Mouse (Mus musculus): ENCODE results near the gene Sik3. TPM values are rescaled to one million over a fixed set of nuclear protein-coding genes. Genes with fewer than 3 reads are reported as not detected.

Sik3 gene
- total and polyA plus RNA-seq, 2 experiments from 2014 or later, result 12.5 to 38.4 TPM

DNA sequence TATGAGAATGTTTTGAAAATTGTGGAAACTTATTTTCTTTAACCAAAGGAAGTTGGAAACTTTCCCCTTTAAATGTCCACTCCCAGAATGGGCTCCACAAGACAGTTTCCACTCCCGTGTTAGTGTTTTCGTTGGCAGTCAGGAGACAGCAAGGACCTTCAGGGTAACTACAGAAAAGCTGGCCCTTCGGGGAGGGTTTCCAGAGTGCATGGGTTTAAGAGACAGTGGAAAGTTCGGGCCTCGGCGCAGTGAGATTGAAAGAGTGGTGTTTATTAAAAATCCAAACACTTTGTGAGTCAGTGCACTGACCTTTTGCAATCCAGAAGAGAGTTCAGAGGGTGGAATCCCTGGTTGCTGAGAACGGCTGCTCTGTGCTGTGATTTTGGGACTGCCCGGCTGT is 150.8 kb downstream of the Sik3 start:
- Histone ChIP-seq H3K27ac (ENCODE audit: low read depth, low read length) (no peak overlapping the region), H3K4me1 (ENCODE audit: insufficient read depth, low read length) (no peaks in the 10 kb centered on the region), H3K9me3 (ENCODE audit: low read length) (no peaks in the 10 kb centered on the region), H3K4me3 (ENCODE audit: low read depth, low read length) (no peak overlapping the region), H3K27me3 (ENCODE audit: insufficient read depth, low read length) (no peaks in the 10 kb centered on the region), H3K4me2 (ENCODE audit: low read depth, low read length, poor library complexity, severe bottlenecking) (no peak overlapping the region), H3K9ac (replicated peaks; ENCODE audit: low read length, poor library complexity, severe bottlenecking) (no peak overlapping the region), H3K36me3 (ENCODE audit: insufficient read depth, low read length) (no peaks in the 10 kb centered on the region)
- no peak for TF ChIP-seq CTCF (IDR thresholded peaks at IDR 0.05)
- DNase-seq (ENCODE audit: low spot score), result no peak
- WGBS, result 78% methylated on average over 8 of the region's 8 CpGs
- ATAC-seq (ENCODE audit: low FRiP score), result no peak

DNA sequence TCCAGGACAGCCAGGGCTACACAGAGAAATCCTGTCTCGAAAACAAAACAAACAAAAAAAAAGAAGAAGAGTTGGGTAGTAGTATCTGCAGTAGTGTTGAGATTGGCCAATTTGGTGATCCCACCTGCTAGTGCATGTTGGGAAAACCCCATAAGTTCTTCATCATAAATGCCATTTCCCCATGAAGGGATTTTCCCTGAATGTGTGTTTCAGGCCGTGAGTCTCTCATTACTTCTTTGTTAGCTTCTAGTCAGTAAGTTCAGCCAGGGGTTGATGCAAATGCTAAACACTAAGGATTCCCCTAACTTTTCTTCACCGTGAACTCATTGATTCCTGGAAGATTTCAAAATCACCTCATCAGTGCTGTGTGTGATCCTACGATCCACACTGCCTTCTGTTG is 156.2 kb downstream of the Sik3 start:
- DNase-seq (ENCODE audit: low spot score) (no peak), ATAC-seq (ENCODE audit: low FRiP score) (no peak)
- 89% methylated on average over 4 of the region's 4 CpGs for WGBS
- Histone ChIP-seq H3K4me3 (ENCODE audit: low read depth, low read length) (no peak overlapping the region), H3K27ac (ENCODE audit: low read depth, low read length) (no peak overlapping the region), H3K4me2 (ENCODE audit: low read depth, low read length, poor library complexity, severe bottlenecking) (no peak overlapping the region), H3K36me3 (ENCODE audit: insufficient read depth, low read length) (no peaks in the 10 kb centered on the region), H3K4me1 (ENCODE audit: insufficient read depth, low read length) (no peaks in the 10 kb centered on the region), H3K9me3 (ENCODE audit: low read length) (no peaks in the 10 kb centered on the region), H3K27me3 (ENCODE audit: insufficient read depth, low read length) (no peaks in the 10 kb centered on the region), H3K9ac (replicated peaks; ENCODE audit: low read length, poor library complexity, severe bottlenecking) (no peak overlapping the region)
- TF ChIP-seq CTCF (IDR thresholded peaks at IDR 0.05), result no peak

DNA sequence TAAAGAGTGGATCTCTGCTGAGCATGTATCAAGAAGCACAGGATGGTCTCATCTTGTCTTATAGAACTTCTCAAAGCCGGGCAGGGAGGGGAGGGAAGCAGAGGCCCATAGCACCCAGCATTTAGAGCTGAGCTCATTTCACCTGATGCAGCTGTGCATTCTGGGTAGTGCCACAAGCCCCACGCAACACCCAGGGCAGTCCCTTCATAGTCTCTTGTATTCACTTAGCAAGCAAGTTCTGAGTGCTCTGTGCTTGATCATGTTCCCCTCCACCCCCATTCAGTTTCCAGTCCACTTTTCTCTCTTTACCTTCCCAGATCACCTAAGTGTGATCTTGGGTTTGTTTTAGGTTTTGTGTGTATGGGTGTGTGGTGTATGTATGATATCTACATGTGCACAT is 159.6 kb downstream of the Sik3 start:
- Histone ChIP-seq H3K36me3 (ENCODE audit: insufficient read depth, low read length) (no peaks in the 10 kb centered on the region), H3K4me2 (ENCODE audit: low read depth, low read length, poor library complexity, severe bottlenecking) (no peak overlapping the region), H3K9me3 (ENCODE audit: low read length) (no peaks in the 10 kb centered on the region), H3K27me3 (ENCODE audit: insufficient read depth, low read length) (no peaks in the 10 kb centered on the region), H3K4me1 (ENCODE audit: insufficient read depth, low read length) (no peaks in the 10 kb centered on the region), H3K9ac (replicated peaks; ENCODE audit: low read length, poor library complexity, severe bottlenecking) (no peak overlapping the region), H3K27ac (ENCODE audit: low read depth, low read length) (no peak overlapping the region), H3K4me3 (ENCODE audit: low read depth, low read length) (no peak overlapping the region)
- 92% methylated on average over 2 of the region's 2 CpGs for WGBS
- ATAC-seq (ENCODE audit: low FRiP score), result no peak
- no peak for DNase-seq (ENCODE audit: low spot score)
- TF ChIP-seq CTCF (IDR thresholded peaks at IDR 0.05), result no peak

GRCm38 (mm10) chr9:46172953-46173352 is 160.3 kb downstream of the Sik3 start:
- no peaks in the 10 kb centered on the region for H3K4me1 ChIP-seq (ENCODE audit: insufficient read depth, low read length)
- no peak for TF ChIP-seq CTCF (IDR thresholded peaks at IDR 0.05)
- ATAC-seq (ENCODE audit: low FRiP score) (no peak), DNase-seq (ENCODE audit: low spot score) (no peak)
- no peak overlapping the region for H3K27ac ChIP-seq (ENCODE audit: low read depth, low read length)
- no peak overlapping the region for H3K4me3 ChIP-seq (ENCODE audit: low read depth, low read length)
- H3K4me2 ChIP-seq (ENCODE audit: low read depth, low read length, poor library complexity, severe bottlenecking), result no peak overlapping the region
- H3K9me3 ChIP-seq (ENCODE audit: low read length), result no peaks in the 10 kb centered on the region
- peaks cover 6% of the 10 kb centered on the region for H3K36me3 ChIP-seq (ENCODE audit: insufficient read depth, low read length)
- WGBS, result 72% methylated on average over 2 of the region's 2 CpGs
- no peaks in the 10 kb centered on the region for H3K27me3 ChIP-seq (ENCODE audit: insufficient read depth, low read length)
- no peak overlapping the region for H3K9ac ChIP-seq (replicated peaks; ENCODE audit: low read length, poor library complexity, severe bottlenecking)

- no peak for DNase-seq (ENCODE audit: low spot score)
- H3K4me3 ChIP-seq (ENCODE audit: low read depth, low read length), result no peak overlapping the region
- no peaks in the 10 kb centered on the region for H3K9me3 ChIP-seq (ENCODE audit: low read length)
- no peak overlapping the region for H3K4me2 ChIP-seq (ENCODE audit: low read depth, low read length, poor library complexity, severe bottlenecking)
- TF ChIP-seq CTCF (IDR thresholded peaks at IDR 0.05), result no peak
- H3K9ac ChIP-seq (replicated peaks; ENCODE audit: low read length, poor library complexity, severe bottlenecking), result no peak overlapping the region
- WGBS, result 92% methylated on average over 6 of the region's 6 CpGs
- no peak overlapping the region for H3K27ac ChIP-seq (ENCODE audit: low read depth, low read length)
- H3K4me1 ChIP-seq (ENCODE audit: insufficient read depth, low read length), result no peaks in the 10 kb centered on the region
- peaks cover 12% of the 10 kb centered on the region for H3K36me3 ChIP-seq (ENCODE audit: insufficient read depth, low read length)
- no peak for ATAC-seq (ENCODE audit: low FRiP score)
- no peaks in the 10 kb centered on the region for H3K27me3 ChIP-seq (ENCODE audit: insufficient read depth, low read length)
Observed at GRCm38 (mm10) chr9:46173919-46174318, 161.3 kb downstream of the Sik3 start.

- H3K9ac ChIP-seq (replicated peaks; ENCODE audit: low read length, poor library complexity, severe bottlenecking), result no peak overlapping the region
- WGBS, result 83% methylated on average over 5 of the region's 5 CpGs
- no peaks in the 10 kb centered on the region for H3K27me3 ChIP-seq (ENCODE audit: insufficient read depth, low read length)
- DNase-seq (ENCODE audit: low spot score) (no peak), ATAC-seq (ENCODE audit: low FRiP score) (no peak)
- no peaks in the 10 kb centered on the region for H3K4me1 ChIP-seq (ENCODE audit: insufficient read depth, low read length)
- TF ChIP-seq CTCF (IDR thresholded peaks at IDR 0.05), result no peak
- H3K27ac ChIP-seq (ENCODE audit: low read depth, low read length), result no peak overlapping the region
- H3K9me3 ChIP-seq (ENCODE audit: low read length), result no peaks in the 10 kb centered on the region
- no peak overlapping the region for H3K4me2 ChIP-seq (ENCODE audit: low read depth, low read length, poor library complexity, severe bottlenecking)
- H3K4me3 ChIP-seq (ENCODE audit: low read depth, low read length), result no peak overlapping the region
- H3K36me3 ChIP-seq (ENCODE audit: insufficient read depth, low read length), result peaks cover 16% of the 10 kb centered on the region
Observed at GRCm38 (mm10) chr9:46174770-46175294, 162.2 kb downstream of the Sik3 start.
